Mouse (Mus musculus) retina, adult 2 months (tissue): Measurements from ENCODE around the gene Acvr2a.

Experiments
- DNase-seq: peaks from one replicate; pipeline ENCODE4 v3.0.0-alpha.2; 2012; ENCODE audit warnings: low read depth, low spot score

The Acvr2a gene

GRCm38 (mm10) chr2:48868199-48868913 lies 54.4 kb downstream of the Acvr2a start:
- no peak for DNase-seq

DNA sequence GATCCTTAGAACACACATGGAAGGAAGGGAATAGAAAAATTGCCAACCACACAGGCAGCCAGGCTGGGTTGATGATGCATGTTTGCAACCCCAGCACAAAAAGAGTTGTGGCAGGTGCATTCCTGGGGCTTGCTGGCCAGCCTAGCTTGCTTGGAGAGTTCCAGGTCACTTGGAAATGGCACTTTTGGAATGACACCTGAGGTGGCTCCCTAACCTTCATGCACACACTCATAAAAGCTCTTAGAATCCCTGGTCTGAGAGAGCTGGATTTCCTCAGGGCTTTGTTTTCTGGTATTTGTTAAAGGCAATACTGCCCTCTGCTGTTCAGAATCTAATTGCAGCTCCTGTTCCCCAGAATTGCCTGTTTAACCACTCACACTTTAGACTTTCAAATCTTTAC lies 72.0 kb downstream of the Acvr2a start:
- peak; percentile 65 for DNase-seq

DNA sequence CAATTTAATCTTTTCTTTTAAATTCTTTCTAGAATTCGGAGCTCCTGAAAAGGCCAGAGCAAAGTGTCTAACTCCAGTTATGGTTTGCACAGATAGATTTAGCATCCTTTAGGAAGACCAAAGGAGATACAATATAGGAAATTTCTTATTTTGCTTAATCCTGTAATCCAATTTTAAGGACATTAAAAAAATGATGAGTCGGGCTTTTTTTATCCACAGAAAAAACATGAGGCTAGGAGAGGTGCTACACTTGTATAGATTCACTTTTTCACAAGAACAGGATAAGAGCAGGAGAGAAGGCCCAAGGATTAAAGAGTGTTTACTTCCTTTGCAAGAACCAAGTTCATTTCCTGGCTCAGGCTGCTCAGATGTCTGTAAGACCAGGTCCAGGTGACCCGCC lies 81.3 kb downstream of the Acvr2a start:
- no peak for DNase-seq

GRCm38 (mm10) chr2:48908866-48909265 lies 95.0 kb downstream of the Acvr2a start:
- DNase-seq: no peak

- DNase-seq: no peak
Measured at GRCm38 (mm10) chr2:48914185-48914584, 100.3 kb downstream of the Acvr2a start.

DNA sequence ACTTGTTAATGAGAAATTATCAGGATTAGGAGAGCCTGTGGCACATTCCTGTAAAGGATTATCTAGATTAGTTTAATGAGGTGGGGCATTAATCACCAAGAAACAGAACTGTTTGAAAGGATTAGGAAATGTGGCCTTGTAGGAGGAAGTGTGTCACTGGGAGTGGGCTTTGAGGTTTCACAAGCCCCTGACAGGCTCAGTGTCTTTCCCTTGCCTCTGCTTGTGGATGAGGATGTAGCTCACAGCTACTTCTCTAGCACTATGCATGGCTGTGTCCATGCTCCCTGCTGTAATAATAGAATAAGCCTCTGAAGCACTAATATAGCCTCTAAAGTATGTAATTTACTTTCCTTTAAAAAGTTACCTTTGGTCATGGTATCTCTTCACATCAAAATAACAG lies 101.9 kb downstream of the Acvr2a start:
- no peak for DNase-seq

GRCm38 (mm10) chr2:48935058-48935457 lies 121.1 kb downstream of the Acvr2a start:
- DNase-seq: no peak

DNA sequence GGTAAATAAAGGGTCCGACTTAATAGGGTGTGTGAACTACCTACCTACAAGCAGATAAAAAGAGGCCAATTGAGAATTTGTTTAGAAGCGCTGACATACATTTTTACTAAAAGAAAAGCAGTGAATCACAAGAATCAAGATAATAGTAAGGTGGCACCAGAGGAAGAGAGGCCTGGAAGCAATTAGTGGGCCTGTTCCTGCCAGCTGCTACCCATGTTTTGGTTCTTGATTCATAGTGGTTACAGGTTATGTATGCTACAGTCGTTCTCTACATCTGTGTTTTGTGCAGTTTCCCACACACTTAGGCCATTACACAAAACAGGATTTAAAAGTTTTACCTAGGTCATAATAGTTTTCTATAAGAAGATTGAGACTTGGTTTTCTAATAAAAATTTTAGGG lies 133.9 kb downstream of the Acvr2a start:
- no peak for DNase-seq

DNA sequence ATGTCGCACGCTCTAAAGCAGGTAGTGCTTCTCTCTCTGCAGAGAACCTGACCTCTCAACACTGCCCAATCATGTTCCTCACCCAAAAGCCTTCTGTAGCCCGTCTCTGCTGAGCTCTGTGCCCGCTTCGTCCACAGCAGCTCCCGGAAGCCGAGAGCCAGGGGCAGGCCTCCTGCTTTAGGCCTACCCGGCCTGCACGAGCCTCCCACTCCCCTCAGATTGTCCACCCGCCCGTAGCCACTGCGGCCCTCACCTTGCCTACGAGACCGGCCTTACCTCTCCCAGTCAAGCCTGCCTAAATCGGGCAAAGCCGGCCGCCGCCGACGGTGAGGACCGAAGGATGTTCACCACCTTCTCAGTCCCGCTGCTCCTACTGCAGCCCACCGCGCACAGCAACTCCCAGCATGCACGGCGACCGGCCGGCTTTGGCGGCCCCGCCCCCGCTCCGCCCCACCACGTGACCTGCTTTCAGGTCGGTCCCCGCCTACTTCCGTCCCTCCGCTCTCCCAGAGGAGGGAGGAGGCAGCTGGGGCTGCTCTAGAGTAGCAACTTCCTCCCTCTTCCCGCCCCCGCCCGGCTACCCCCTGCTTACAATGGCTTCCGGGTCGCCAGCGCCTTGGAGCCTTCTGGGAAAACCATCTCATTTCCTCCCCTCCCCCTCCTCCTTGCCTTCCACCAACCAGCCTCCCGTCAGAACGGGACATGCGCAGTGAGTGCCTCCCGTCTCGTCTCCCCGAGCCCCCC lies 135.1 kb downstream of the Acvr2a start, which contains the start of gene Mbd5:
Mbd5 (plus strand) TSS at position 668 of the 744 bp plus-strand sequence.
- DNase-seq: peak; percentile 97

GRCm38 (mm10) chr2:48949743-48950251 lies 135.9 kb downstream of the Acvr2a start:
- peak; percentile 15 for DNase-seq

DNA sequence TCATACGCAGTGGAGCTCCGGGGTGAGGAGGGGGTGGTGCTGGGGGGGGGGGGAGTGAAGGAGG lies 136.2 kb downstream of the Acvr2a start, which contains the start of gene Orc4:
Orc4 (minus strand) TSS at position 26 of the 64 bp plus-strand sequence.
- no peak for DNase-seq

DNA sequence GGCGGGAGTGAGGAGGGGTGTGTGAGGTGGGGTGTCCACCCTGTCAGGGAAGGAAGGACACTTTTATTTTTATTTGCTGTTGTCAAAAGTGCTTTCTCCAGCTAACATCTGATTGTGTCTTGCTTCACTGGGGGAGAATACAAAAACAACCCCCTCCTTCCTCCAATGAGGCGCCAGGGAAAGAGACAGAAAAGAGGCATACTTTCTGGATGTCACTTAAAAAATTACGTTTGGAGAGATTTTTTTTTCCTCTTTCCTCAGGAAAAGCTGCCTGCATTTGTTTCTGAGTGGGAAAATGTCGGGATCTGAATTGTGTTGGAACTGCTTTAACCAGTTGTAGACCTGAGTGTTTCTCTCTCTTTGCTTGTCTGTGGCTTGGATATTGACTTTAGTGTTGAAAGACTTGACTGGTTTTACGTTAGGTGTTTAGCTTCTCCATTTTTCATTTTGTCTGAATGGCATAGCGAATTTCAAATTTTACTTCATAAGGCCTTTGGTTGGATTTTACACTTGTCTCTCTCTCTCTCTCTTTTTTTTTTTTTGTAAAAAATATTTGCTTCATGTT lies 136.5 kb downstream of the Acvr2a start:
- DNase-seq: no peak
